Mouse (Mus musculus) 3T3-L1 (cell line): Measurements from ENCODE around the gene Arhgef15.
A peak's percentile ranks its signal among the peaks of the same experiment; 100 is the strongest.

Experiments used
- DNase-seq: peaks from one replicate; pipeline ENCODE4 v3.0.0-alpha.2; 2015; ENCODE audit warnings: low read depth, low spot score

The Arhgef15 gene

DNA sequence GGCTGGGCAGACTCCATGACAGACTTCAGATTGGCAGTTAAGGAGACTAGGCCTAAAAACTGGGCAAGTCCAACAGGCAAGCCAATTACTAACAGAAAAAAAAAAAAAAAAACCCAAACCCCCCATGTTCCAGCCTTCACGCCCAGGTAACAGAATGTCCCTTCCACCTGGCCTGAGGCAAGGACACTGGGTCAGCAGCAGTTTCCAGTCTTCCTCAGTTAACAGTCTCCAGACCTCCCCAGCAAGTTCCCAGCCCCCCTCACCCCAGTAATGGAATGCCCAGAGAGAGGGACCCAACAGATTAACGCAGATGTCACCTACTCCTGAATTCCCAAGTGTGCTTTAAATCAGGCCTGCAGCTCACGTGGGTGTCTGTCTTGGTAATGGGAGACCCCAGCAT is 34.1 kb downstream of the Arhgef15 start:
- no peak for DNase-seq

DNA sequence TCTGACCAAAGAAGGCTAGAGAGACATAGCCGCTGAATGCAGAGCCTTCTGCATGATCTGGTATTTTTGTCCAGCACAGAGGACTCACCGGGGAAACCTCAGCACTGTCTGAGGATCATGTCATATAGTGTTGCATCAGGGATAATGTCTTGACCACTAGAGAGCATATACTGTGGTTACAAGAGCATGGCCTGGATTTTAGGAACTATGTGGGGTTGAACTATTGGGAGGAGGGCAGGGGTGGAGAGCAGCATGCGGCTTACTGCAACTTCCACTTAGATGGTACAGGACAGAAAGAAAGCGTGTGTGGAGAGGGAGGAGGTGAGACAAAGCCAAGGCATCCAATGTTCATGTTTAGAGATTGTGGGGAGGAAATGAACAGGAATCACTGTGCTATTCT is 42.7 kb downstream of the Arhgef15 start:
- no peak for DNase-seq

GRCm38 (mm10) chr11:68911531-68912177 is 45.6 kb downstream of the Arhgef15 start:
- no peak for DNase-seq

DNA sequence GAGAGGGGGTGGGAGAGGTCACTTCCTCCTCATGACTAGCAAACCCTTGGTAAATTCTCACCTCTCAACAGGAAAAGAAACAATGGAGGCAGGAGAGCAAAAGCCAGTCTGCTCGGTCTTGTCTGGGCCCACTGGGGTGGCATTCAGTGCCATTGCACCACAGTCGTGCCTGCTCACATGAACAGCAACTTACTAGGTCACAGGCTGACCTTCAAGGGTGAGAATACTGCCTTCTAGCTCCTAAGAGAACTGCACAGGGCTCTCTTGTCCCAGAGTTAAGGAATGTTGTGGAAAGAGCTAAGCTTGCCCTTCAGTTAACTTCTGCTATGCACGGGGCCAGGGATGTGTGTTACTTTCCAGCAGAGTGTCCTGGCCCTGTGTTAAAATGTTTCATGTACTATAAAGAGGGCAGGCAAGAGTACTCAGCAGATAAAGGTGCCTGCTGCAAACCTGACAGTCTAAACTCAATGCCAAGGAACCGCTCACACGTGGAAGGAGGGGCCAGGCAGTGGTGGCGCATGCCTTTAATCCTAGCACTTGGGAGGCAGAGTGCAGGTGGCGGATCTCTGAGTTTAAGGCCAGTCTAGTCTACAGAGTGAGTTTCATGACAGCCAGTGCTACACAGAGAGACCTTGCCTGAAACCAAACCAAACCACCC is 48.3 kb downstream of the Arhgef15 start:
- no peak for DNase-seq

DNA sequence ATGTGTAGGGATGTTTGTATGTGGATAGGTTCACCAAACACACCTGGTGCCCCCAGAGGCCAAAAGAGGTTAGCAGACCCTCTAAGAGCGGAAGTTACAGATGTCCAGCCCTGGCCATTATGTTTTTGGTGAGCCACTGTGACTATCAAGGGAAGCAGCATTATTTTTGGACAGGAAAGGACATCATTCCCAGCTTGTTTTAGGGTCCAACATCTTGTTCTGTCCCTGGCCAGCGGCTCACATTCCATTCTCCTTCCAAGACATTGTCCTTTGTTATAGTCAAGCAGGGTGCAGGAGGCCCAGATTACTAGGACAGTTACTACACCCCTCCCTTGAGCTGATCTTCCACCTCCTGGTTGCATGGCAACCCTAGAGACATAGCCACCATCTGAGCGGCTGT is 50.0 kb downstream of the Arhgef15 start:
- no peak for DNase-seq

DNA sequence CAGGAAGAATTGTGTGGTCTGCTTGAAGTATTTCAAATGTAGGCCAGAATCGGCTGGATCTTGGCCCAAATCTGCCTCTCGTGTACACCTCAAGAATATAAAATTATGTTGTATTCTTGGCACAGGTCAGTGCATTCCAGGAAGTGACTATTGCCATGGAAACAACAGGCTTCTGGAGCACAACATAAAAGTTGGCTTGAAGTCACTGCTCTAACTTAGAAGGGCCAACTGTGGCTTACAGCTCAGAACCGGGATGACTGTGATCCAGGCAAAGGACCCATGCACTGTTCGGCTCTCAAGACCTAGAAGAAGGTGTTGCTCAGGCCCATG is 50.9 kb downstream of the Arhgef15 start:
- DNase-seq, result peak; percentile 85

DNA sequence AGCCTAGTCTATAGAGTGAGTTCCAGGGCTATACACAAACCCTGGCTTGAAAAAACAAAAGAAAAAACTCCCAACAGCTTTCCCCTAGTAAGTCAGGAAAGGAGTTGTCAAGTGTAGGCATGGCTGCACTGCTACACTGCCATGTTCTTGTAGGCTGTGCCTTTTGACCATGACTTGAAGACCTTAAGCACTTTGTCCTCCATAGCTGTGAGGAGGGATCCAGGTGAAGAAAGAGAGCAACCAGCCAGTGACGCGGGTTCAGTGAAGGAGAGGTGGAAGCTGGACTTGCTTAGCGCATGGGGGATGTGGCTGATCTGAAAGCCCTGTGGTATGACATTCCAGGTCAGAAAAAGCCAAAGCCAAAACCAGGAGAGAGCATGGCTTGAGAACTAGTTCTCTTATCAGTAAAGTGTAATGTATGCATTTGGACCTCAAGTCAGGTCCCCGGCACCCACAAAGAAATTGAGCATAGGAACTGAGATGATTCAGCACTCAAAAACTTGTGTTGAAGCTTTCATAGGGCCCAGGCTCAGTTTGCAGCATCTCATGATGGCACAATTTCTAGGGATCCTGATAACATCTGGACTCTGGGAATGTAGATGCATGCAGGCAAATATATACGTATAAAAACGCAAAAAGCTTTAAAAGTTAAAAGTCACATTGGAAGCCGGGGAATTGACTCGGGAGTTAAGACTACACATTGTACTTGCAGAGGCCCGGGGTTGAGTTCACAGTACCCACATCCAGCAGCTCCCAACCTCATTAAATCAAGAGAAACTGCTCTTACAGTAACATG is 51.4 kb downstream of the Arhgef15 start:
- DNase-seq, result no peak

DNA sequence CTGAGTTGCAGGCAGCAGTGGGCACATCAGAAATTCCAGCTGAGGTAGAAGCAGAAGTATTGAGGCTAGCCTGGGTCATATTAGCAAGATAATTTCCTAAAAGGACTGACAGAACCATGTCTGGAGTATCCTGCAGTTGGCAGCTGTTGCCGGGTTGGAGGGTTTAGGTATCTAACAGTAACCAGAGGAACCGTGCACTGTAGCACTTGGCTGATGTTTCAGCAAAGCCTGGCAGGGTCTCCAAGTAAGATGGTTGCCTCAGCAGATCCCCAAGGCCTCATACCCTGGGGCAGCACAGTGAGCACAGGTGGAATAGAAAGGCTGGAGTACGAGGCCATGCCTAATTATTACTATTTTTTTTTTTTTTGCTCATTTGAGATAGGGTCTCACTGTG is 52.1 kb downstream of the Arhgef15 start:
- DNase-seq, result no peak

DNA sequence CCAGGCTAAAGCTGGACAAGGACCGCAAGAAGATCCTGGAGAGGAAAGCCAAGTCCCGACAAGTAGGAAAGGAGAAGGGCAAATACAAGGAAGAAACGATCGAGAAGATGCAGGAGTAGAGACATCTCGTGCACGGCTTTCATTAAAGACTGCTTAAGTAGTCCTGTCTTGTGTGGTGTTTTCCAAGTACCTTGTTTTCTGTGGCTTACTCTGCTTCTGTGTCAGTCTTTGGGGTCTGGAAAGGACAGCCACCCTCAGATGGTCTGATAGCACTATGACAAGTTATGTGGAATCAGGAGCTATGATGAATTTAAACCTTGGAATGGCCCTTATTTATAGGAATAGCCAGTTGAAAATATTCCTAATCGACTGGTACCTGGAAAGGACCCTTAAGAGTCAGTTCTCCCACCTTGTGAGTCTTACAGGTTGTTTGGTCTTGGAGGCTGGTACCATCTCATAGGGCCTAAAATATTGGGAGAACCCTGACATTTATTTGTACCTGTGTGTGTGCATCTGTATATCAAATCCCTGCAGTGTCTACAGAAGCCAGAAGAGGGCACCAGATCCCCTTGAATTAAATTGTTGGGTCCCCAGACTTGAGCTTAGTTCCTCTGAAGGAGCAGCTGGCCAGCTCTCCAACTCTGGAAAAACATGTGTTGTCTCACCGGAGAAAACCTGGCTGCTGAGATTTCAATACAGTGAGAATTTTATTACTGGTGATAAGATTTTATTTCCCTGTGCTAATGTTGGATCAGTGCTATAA is 52.7 kb downstream of the Arhgef15 start:
- peak; percentile 92 for DNase-seq

- peak; percentile 5 for DNase-seq
Observed at GRCm38 (mm10) chr11:68903775-68904174, 53.5 kb downstream of the Arhgef15 start.

GRCm38 (mm10) chr11:68902823-68903222 is 54.5 kb downstream of the Arhgef15 start:
- peak; percentile 9 for DNase-seq

DNA sequence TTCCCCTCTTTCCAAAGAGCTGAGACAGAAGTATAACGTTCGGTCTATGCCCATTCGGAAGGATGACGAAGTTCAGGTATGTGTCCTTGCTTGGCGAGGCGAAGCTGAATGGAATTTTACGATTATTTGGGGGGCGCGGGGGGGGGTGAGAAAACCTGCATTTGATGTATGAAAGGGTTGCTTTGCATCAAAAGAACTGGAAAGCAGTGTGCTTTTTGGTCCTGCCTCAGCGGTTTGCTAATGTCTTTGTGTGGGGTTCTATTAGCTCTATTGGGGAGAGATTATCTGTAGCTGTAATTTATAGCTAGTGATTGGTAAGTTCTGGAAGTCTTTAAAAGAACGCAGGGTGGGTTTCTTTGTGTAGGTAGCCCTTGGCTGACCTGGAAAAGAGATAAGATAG is 54.9 kb downstream of the Arhgef15 start:
- peak; percentile 6 for DNase-seq

GRCm38 (mm10) chr11:68902047-68902364 is 55.3 kb downstream of the Arhgef15 start:
- DNase-seq, result no peak

GRCm38 (mm10) chr11:68901351-68902046 is 55.8 kb downstream of the Arhgef15 start, which contains the start of gene Rpl26:
Gene Rpl26, plus strand, starts transcription at chr11:68901583.
- peak; percentile 99 for DNase-seq

DNA sequence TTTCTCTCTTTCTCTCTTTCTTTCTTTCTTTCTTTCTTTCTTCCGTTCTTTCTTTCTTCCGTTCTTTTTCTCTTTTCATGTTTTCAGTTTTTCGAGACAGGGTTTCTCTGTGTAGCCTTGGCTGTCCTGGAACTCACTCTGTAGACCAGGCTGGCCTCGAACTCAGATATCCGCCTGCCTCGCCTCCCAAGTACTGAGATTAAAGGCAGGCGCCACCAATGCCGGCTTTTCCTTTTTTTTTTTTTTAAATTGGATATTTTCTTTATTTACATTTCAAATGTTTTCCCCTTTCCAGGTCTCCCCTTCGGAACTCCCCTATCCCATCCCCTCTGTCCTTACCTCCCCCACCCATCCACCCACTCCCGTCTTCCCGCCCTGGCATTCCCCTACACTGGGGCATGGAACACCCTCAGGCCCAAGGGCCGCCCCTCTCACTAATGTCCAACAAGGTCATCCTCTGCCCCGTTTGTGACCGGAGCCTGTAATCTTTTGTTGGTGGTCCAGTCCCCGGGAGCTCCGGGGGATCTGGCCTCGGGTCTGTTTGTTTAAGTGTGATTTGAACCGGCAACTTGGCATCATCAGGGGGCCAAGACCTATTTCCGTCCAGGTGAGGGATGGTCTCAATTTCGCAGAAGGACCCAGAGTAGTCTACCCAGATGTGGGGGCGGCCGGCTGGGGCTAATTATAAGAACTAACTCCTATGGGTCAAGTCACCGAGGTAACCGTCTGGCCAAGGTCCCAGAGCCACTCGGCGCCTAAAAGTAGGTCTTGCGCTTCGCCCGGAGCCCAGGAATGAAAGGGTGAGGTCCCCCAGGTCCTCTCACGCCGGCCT is 56.5 kb downstream of the Arhgef15 start:
- DNase-seq, result no peak

GRCm38 (mm10) chr11:68899815-68900214 is 57.5 kb downstream of the Arhgef15 start:
- no peak for DNase-seq

DNA sequence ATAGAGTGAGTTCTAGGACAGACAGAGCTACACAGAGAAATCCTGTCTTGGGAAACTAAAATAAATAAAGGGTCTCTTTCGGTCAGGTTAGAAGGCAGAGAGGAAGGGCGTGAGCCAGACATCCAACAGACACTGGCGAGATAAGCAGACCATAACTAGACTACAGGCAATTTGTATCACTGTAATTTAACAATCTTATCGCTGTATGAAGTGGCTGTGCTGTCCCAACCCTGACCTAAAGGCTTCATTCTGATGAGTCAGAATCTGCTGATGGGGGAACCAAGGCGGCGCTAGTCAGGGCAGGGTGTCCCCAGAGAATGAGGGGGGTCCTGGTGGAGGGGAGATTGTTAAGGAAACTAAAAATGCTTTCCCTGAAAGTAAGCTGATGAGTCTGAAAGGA is 58.5 kb downstream of the Arhgef15 start:
- DNase-seq, result no peak

DNA sequence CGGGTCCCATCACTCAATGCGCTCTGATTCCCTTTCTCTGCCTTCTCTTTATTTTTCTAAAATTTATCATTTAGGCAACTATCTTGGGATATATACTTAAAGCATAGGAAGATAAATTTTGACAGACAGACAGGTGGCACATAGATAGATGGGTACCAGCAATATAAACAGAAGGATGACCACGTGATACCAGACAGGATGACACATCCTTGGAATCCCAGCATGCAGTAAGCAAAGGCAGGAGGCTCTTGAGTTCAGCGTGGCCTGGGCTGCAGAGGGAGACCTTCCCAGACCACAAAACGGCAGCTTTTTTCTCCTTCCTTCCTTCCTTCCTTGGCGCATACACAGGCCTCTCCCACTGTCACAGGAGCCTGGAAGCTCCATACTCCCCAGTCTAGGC is 59.4 kb downstream of the Arhgef15 start:
- DNase-seq, result no peak

DNA sequence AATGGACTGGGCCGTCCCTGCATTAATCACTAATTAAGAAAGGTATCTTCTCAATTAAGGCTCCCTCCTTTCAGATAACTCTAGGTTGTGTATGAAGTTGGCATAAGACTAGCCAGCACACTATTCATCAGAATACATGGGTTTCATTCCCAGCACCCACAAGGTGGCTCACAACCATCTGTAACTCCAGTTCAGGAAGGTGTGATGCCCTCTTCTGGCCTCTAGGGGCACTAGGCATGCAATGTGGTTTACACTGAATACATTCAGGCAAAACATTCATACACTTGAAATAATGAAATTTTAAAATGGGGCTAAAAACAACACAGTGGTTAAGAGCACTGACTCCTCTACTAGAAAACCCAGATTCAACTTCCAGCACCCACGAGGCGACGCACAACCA is 60.2 kb downstream of the Arhgef15 start:
- DNase-seq, result peak; percentile 79

DNA sequence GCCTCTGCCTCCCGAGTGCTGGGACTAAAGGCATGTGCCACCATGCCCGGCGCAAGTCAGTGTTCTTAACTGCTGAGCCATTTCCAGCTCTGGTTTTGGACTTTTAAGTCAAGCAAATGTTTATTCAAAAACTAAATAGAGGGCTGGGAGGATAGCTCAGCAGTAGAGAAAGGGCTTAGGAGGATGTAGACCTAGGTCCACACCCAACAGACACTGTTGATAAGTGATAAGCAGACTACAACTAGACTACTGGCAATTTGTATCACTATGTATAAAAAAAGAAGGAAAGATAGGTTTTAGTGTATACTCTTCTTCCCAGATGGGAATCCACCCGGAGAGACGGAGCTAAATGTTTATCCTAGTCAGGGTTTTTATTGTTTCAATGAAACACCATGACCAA is 61.0 kb downstream of the Arhgef15 start:
- no peak for DNase-seq
